Mouse (Mus musculus) WW6 (cell line): Measurements from ENCODE around the gene Gucy1b2.

ENCODE experiments used
- DNase-seq: peaks from one replicate; pipeline ENCODE4 v3.0.0-alpha.2; 2013; ENCODE audit warnings: low read depth, low spot score

Gucy1b2 gene

DNA sequence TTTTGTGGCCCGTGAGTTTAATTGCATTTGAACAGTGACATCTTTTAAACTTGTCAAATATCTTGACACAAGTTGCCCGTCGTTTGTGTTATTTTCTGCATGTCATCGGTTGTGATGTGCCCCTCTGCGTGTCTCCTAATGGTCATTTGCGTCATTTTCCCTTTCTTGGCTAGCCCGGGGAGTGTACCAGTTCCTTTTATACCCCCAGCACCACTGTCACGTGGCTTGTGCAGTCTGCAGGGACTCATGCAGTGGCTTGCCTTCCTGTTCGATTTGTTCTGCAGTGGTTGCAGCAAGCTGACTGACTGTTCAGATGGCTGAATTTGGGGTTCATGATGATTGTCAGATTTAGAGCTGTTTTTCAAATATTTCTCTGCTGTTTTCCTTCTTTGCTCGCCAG, 82.1 kb downstream of the Gucy1b2 start:
- DNase-seq = no peak

DNA sequence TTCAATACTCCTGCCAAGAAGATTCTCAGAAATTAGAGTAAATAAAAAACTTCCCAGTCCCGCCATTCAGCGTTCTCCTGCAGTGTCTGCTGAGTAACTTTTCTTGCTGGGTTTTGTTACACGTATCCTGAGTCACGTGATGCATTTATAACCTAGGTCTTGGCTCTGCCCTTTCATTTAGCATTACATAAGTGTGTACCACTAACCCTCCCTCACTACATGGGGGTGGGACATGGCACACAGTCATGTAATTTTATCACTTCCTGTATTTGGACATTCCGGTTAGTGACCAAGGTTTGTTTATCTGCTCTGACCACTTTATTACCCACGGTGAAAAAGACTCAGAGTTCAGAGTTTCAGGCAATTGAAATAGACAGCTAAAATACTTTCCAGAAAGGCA, 85.3 kb downstream of the Gucy1b2 start:
- DNase-seq = no peak

DNA sequence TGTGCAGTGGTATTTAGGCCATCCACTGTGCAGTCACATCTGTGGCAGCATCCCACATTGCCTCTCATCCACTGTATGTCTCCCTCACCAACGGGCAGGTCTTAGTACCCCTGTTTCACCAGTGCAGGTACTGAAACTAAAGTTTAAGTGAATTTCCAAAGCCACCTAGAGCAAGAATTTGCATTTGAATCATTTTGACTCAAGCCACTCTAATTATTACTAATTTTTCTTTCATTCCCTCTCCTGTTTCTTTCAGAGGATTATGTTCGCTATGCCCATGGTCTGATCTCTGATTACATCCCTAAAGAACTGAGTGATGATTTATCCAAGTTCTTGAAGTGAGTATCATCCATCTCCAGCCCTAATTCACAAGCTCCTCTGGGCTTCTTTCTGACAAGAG, 92.3 kb downstream of the Gucy1b2 start:
- DNase-seq = no peak

DNA sequence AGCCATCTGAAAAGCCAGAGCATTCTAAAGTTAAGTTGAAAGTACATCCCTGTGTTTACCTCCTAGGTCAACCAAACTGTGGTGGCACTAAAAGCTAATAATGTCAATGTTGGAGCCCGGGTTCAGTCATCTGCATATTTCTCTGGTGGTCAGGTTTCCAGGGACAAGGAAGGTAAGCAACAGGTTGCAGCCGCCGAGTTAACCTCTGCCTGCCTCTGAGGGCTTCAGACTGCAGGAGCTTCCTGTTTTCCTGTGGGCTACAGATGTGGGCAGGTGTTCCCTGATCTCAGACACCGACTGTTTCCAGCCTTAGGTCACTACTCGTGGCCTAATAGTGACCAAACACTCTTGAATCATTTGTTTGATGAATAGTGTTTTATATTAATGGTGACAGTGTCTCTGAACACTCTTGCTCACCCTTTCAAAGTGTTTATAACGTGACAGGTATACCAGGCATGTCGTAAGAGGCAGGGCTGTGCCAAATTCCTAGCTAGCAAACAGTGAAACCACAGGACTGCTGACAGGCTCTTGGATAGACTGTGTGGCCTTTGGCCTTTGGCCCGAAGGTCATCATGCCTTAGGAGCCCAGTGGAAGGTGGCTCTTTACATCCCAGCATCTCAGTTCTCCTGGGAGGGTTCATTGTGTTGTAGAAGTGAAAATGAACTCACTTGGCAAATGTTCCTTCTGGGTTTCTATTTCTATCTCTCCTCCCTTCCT, 94.7 kb downstream of the Gucy1b2 start:
- no peak for DNase-seq

DNA sequence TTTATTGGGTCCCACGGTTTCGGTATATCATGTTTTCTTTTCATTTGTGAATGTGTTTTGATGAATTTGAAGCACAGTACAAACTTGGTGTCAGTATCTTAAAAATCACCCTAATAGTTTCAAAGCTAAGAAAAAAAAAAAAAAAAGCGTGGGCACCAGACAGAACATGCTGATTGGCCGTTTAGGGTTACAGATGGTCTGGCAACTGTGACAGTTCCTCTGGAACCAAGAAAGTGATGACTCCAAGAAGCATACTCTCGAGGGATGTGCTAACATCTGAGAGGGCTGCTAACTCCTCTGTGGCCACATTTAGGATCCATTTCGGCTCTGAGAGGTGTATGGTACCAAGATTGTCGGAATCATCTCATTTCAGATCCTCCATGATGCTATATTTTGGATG, 100.9 kb downstream of the Gucy1b2 start:
- DNase-seq = no peak

DNA sequence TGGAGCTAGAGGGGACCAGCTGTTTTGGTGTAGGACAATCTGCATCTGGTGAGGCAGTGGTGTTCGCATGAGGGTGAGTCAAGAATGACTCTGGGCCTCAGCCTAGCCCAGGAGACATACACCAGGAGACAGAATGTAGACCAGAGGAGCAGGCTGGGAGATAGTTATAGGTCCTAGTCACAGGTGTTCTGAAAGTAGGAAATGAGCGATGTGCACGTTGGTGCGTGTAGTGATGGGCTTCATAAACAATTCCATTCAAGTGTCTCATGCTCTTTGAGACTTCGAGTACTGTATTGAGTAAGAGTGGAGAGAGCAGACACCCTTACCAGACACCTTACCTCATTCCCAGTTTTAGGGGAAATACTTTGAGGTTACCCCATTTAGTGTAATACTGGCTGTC, 102.3 kb downstream of the Gucy1b2 start:
- DNase-seq = no peak

DNA sequence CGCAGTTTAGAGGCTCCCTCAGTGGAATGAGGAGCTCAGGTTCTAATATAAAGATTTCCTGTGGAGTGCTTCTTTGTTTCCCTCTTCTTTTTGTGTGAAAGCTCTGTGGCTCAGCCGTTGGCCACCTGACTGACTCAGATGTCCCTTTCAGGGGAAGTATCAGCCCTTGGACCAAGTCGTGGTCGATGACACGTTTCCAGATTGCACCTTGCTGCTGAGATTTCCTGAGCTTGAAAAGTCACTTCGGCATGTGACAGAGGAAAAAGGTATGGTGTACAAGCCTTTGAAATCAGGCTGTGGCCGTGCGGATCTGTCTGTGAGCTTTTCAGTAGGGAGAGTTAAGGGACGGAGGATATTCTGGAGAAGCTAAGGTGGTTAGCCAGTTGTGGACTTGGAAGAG, 102.7 kb downstream of the Gucy1b2 start:
- DNase-seq = no peak

DNA sequence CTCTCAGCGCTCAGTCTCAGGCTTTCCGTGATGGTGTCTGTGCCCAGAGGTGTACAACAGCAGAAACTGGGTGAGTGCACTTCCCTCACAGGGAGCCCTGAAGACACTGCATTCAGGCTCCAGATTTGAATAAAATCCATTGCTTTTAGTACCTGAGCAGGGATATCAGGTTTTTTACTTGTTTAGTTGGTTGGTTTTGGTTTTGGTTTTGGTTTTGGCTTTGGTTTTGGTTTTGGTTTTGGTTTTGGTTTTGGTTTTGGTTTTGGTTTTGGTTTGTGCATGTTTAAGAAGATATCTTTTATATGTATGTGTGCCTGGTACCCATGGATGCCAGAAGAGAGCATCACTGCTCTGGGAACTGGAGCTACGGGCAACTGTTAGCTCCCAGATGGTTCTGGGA, 105.2 kb downstream of the Gucy1b2 start:
- no peak for DNase-seq

DNA sequence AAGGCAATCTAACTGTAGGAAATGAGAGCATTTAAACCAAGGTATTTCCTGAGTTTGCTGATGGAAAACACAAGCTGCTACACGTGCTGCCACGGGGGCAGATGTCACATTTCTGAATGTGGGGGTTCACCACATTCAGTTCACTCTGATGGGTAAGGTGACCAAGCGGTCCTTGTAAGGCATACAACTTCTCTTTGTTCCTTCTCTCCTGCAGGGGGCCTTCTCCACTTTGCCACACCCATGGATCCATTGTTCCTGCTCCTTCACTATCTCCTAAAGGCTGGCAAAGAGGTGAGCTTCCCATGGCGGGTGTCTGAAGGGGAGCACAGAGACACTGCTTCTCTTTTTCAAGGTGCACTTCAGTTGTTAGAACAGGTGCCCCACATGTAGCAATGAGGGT, 105.9 kb downstream of the Gucy1b2 start:
- no peak for DNase-seq

DNA sequence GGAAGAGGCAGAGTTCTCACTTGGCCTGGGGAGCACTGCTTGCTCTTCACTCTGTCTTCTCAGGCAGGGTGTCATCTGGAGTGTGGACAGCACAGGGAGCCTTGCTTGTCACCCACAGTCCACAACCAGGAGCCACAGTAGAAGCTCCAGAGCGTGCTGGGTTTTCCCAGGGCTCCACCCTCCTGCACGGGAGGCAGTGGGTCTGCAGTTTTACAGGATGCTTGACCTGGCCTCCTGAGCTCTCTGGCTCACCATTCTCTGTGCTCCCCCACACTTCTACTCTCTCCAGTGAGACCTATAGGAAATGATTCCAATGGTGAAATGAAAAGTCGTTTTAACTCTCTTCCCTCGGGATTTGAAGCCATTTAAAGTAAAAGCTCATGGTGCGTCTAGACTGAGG, 106.3 kb downstream of the Gucy1b2 start:
- DNase-seq = no peak

DNA sequence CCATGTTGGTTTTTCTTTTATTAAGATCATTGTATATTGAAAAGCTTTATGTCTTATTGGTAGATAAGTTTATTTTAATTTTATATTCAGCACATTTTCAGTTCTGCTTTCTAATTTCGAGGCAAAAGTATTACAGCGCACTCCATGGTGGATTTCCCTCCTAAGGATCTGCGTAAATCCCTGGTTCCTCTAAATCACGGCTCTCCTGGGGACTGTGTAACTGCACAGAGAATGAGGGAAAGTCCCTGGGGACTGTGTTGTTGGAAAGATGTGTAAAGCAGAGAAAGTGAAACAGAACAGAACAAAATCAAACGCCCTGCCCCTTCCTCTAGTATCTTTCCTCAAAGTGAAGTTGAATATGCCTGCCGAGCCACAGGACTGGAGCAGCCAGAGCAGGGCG, 109.0 kb downstream of the Gucy1b2 start:
- no peak for DNase-seq

DNA sequence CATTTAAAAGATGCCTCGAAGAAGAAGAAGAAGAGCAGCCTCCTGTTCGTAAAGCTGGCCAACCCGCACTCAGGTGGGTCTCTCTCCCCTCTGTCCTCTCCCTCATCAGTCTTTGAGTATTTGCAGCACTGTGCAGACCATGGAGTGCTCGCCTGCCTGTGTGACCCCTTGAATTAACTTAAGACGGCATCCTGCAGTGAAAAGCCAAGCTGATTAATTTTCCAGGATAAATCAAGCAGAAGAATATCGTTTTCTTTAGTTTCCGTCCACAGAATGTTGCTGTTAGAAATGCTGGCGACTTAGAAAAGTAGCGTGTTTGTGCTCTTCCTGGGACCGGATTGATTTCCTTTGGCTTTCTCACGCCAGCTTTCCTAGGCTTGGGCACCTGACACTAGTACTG, 109.5 kb downstream of the Gucy1b2 start:
- DNase-seq = no peak
